Mouse (Mus musculus) hindlimb bud, embryonic 11.5 days (tissue): ENCODE data around the gene Vmn1r76.

ENCODE experiments used
- DNase-seq: peaks from one replicate; pipeline ENCODE4 v3.0.0-alpha.2; 2012; ENCODE audit warnings: low read depth, low spot score; ENCODE audit errors: extremely low spot score

Vmn1r76 gene

DNA sequence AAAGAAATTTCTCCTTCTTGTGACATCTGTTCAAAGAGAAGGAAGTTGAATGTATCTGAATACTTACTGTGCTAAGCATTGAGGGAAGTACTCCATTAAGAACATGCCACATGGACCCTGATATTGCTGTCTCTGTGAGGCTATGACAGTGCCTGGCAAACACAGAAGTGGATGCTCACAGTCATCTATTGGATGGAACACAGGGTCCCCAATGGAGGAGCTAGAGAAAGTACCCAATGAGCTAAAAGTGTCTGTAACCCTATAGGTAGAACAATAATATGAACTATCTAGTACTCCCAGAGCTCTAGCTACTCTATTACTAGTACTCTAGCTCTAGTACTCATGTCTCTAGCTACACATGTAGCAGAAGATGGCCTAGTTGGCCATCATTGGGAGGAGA lies at the start of gene Vmn1r76:
Vmn1r76 (minus strand) TSS at position 101 of the 400 bp plus-strand sequence.
- DNase-seq: no peak

DNA sequence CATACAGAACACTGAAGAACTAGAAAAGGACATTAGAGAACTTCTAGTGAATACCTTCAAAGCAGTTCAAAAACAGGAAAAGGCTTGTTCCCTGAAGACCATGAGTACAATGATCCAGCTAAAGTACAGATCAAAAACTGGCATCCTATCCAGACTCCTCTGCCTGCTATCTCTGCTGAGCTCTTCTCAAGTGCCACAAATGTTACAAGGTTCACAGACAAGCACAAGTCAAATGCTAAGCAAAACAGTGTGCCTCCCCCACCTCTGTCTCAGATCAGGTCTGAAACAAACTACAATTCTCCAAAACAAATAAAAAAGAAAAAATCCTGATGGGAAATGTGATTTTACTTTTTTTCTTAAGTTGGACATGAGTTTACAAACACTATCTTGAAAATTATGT lies 34.6 kb upstream of the Vmn1r76 start:
- no peak for DNase-seq

DNA sequence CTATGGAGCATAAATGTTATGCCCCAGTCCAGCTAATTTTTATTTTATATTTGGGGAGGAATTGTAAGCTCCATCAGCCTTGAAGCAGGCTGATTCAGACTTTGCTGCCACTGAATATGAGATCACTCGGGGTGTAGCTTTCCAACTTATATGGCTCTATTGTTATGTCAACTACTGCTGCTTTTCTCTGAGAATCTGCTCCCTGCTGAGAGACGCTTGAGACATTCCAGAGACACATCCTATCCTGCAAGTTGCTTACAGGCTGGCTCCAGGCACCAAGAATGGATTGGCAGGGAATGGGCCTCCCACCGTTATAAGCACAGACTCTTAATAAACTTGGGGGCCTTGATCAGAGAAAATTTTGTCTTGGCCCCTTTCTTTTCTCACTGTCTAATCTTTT lies 10.0 kb upstream of the Vmn1r76 start:
- DNase-seq: no peak

- DNase-seq: no peak
These were observed 63.7 kb downstream of the Vmn1r76 start, which contains the start of gene Vmn1r75 for GRCm38 (mm10) chr7:11874330-11874729. TSS of gene Vmn1r75 (plus strand) at chr7:11874630.
